Mouse (Mus musculus) liver, embryonic 14.5 days (tissue): ENCODE results near the gene 2310061I04Rik. TPM values are rescaled to one million over a fixed set of nuclear protein-coding genes. Genes with fewer than 3 reads are reported as not detected.
A peak's percentile ranks its signal among the peaks of the same experiment; 100 is the strongest.

Source experiments
- ATAC-seq: fragments of 200-750 bp; cut with Nextera tagmentation; 2 replicates; pipeline ENCODE4 v1.8.0; 2017; ENCODE audit warnings: moderate number of reproducible peaks, mild to moderate bottlenecking, moderate library complexity; ENCODE audit not compliant: insufficient read depth
- DNase-seq, 3 experiments: peaks; one replicate each; pipeline ENCODE4 v3.0.0-alpha.2; 2012 to 2013; ENCODE audit warnings: low read depth in 3 of 3, low spot score in 3 of 3
- H3K27ac ChIP-seq: fragments of 300-500 bp; sonication (generic); 2 replicates; pipeline ENCODE4 v1.5.1; 2014; ENCODE audit warnings: moderate library complexity, mild to moderate bottlenecking, control low read depth, inconsistent platforms
- H3K27me3 ChIP-seq: fragments of 300-500 bp; sonication (generic); 2 replicates; pipeline ENCODE4 v1.6.1; 2014; ENCODE audit warnings: mild to moderate bottlenecking, low read length, moderate library complexity; ENCODE audit not compliant: control insufficient read depth, insufficient read depth
- H3K36me3 ChIP-seq: fragments of 300-500 bp; sonication (generic); replicated peaks from 2 replicates; pipeline ENCODE4 v1.6.1; 2014; ENCODE audit warnings: low read depth; ENCODE audit not compliant: control insufficient read depth, insufficient read depth
- H3K4me1 ChIP-seq, 2 experiments: fragments of 200-500 bp in 1 of 2; fragments of 300-500 bp in 1 of 2; sonication (generic) in 1 of 2; replicated peaks; 2 replicates each; pipeline ENCODE4 v1.6.1; 2012 to 2014; ENCODE audit warnings: antibody characterized with exemption in 1 of 2, inconsistent platforms in 1 of 2, low read length in 1 of 2; ENCODE audit not compliant: control insufficient read depth in 2 of 2, insufficient read depth in 2 of 2
- H3K4me2 ChIP-seq: fragments of 300-500 bp; sonication (generic); 2 replicates; pipeline ENCODE4 v1.6.1; 2014; ENCODE audit warnings: low read depth, mild to moderate bottlenecking, control low read depth, moderate library complexity
- H3K4me3 ChIP-seq, 2 experiments: fragments of 200-500 bp in 1 of 2; fragments of 300-500 bp in 1 of 2; sonication (generic) in 1 of 2; 2 replicates each; pipeline ENCODE4 v1.5.1; 2012 to 2014; ENCODE audit warnings: low read depth in 2 of 2, low read length in 2 of 2, mild to moderate bottlenecking in 2 of 2, control low read depth in 1 of 2, inconsistent platforms in 1 of 2, moderate library complexity in 1 of 2; ENCODE audit not compliant: insufficient read depth in 1 of 2
- H3K9ac ChIP-seq: fragments of 300-500 bp; sonication (generic); replicated peaks from 2 replicates; pipeline ENCODE4 v1.6.1; 2014; ENCODE audit warnings: mild to moderate bottlenecking, control low read depth, moderate library complexity
- H3K9me3 ChIP-seq: fragments of 300-500 bp; sonication (generic); 2 replicates; pipeline ENCODE4 v1.6.1; 2016; ENCODE audit warnings: low read length, mixed read lengths; ENCODE audit not compliant: control insufficient read depth
- CTCF ChIP-seq: IDR thresholded peaks from 2 replicates; pipeline ENCODE4 v1.5.1; 2016; ENCODE audit warnings: antibody characterized with exemption, low read depth, control low read depth
- EP300 ChIP-seq: IDR thresholded peaks from 2 replicates; pipeline ENCODE4 v1.6.1; 2016; ENCODE audit warnings: antibody characterized with exemption, low read depth
- WGBS: fragments of 180-500 bp; shearing (Covaris S2); extraction: QIAGEN DNeasy Blood & Tissue Kit; methylation state at CpG from one replicate; pipeline ENCODE4 v1.1.7; 2014; ENCODE audit not compliant: insufficient replicate concordance; 5-methylcytosine and 5-hydroxymethylcytosine counted together
- polyA plus RNA-seq, 2 experiments: library from polyadenylated mRNA; depleted of rRNA in 1 of 2; stranded (reverse) in 1 of 2; unstranded in 1 of 2; fragments of >200 nt; fragmentation: Nextera tagmentation in 1 of 2; extraction: Ambion mirVana in 1 of 2; gene quantifications; 2 replicates each; pipeline versions ENCODE4 v1.2.1 to v1.2.3; 2012 to 2014

2310061I04Rik gene
- polyA plus RNA-seq, 2 experiments = 10.6 to 14.4 TPM

GRCm38 (mm10) chr17:35909186-35909918 is 12.1 kb upstream of the 2310061I04Rik start:
- H3K27me3 ChIP-seq = no peaks in the 10 kb centered on the region
- peak overlapping the region; percentile 53 for H3K9ac ChIP-seq
- ATAC-seq = peak; percentile 56
- H3K36me3 ChIP-seq = peaks cover 26% of the 10 kb centered on the region
- peak overlapping the region; percentile 69 to 92 for H3K4me3 ChIP-seq
- H3K4me2 ChIP-seq = peak overlapping the region; percentile 72
- no peak overlapping the region for H3K27ac ChIP-seq
- no peaks in the 10 kb centered on the region for H3K9me3 ChIP-seq
- no peak for TF ChIP-seq CTCF
- no peak for TF ChIP-seq EP300
- DNase-seq = no peak
- peaks cover 10 to 16% of the 10 kb centered on the region in 2 experiments for H3K4me1 ChIP-seq
- WGBS = 31% methylated on average over 20 of the region's 20 CpGs

- Histone ChIP-seq H3K4me3 (no peak overlapping the region), H3K4me1 (peaks cover 10 to 16% of the 10 kb centered on the region in 2 experiments), H3K27ac (no peak overlapping the region), H3K27me3 (no peaks in the 10 kb centered on the region), H3K36me3 (peaks cover 13% of the 10 kb centered on the region), H3K9ac (no peak overlapping the region), H3K4me2 (no peak overlapping the region), H3K9me3 (no peaks in the 10 kb centered on the region)
- WGBS = 49% methylated on average over 2 of the region's 2 CpGs
- DNase-seq (no peak), ATAC-seq (no peak)
- TF ChIP-seq CTCF (peak; percentile 35), EP300 (no peak)
Observed at GRCm38 (mm10) chr17:35907609-35908008, 10.4 kb upstream of the 2310061I04Rik start.

GRCm38 (mm10) chr17:35905587-35905986 is 8.4 kb upstream of the 2310061I04Rik start:
- no peak overlapping the region for H3K9ac ChIP-seq
- TF ChIP-seq CTCF (no peak), EP300 (no peak)
- WGBS = 79% methylated on average over 1 of the region's 1 CpGs
- H3K9me3 ChIP-seq = no peaks in the 10 kb centered on the region
- H3K4me3 ChIP-seq = no peak overlapping the region
- DNase-seq (no peak), ATAC-seq (no peak)
- H3K27me3 ChIP-seq = no peaks in the 10 kb centered on the region
- no peak overlapping the region for H3K27ac ChIP-seq
- no peaks in the 10 kb centered on the region; the same call in 1 of the 2 replicates for H3K36me3 ChIP-seq
- peaks cover 10 to 14% of the 10 kb centered on the region in 2 experiments for H3K4me1 ChIP-seq
- no peak overlapping the region for H3K4me2 ChIP-seq

- Histone ChIP-seq H3K4me1 (peaks cover 1 to 9% of the 10 kb centered on the region in 2 experiments; a peak in 3 of 4 replicates), H3K4me2 (no peak overlapping the region), H3K27me3 (no peaks in the 10 kb centered on the region), H3K9ac (no peak overlapping the region), H3K27ac (no peak overlapping the region), H3K36me3 (no peaks in the 10 kb centered on the region; the same call in 1 of the 2 replicates), H3K4me3 (no peak overlapping the region), H3K9me3 (no peaks in the 10 kb centered on the region)
- DNase-seq (no peak), ATAC-seq (no peak)
- TF ChIP-seq EP300 (no peak), CTCF (no peak)
- WGBS = 31% methylated on average over 4 of the region's 4 CpGs
Observed at GRCm38 (mm10) chr17:35903992-35904355, 6.7 kb upstream of the 2310061I04Rik start.

GRCm38 (mm10) chr17:35903343-35903991 is 6.2 kb upstream of the 2310061I04Rik start:
- Histone ChIP-seq H3K4me3 (no peak overlapping the region), H3K27ac (no peak overlapping the region), H3K4me1 (peaks cover 0 to 8% of the 10 kb centered on the region in 2 experiments; a peak in 2 of 4 replicates), H3K9ac (no peak overlapping the region), H3K9me3 (no peaks in the 10 kb centered on the region), H3K36me3 (no peaks in the 10 kb centered on the region; the same call in 1 of the 2 replicates), H3K4me2 (no peak overlapping the region), H3K27me3 (no peaks in the 10 kb centered on the region)
- TF ChIP-seq EP300 = no peak
- no peak for TF ChIP-seq CTCF
- DNase-seq = no peak
- no peak for ATAC-seq
- 59% methylated on average over 9 of the region's 9 CpGs for WGBS
